Mouse (Mus musculus): Measurements from ENCODE around the gene Kif26b. TPM values are rescaled to one million over a fixed set of nuclear protein-coding genes. Genes with fewer than 3 reads are reported as not detected.

Kif26b gene
- polyA plus RNA-seq, 1 experiment from 2014 or later, result 0.44 TPM

DNA sequence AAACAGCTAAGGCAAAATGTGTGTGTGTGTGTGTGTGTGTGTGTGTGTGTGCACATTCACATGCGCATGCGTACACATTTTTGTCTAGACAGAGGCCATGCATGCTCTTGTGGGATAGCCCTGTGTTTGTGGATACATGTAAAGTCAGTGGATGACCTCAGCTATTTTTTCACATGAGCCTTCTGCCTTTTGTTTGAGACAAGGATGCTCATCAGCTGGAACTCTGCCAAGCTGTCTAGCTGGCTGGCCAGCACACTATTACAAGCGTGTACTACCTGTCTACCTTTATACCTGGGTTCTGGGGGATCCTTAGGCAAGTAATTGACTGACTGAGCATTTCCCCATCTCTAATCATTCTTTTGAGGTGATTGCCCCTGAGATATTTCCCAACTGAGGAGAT lies 201.3 kb downstream of the Kif26b start:
- Histone ChIP-seq H3K4me3 (ENCODE audit: low read depth, low read length) (no peak overlapping the region), H3K9ac (replicated peaks; ENCODE audit: low read depth) (no peak overlapping the region), H3K9me3 (ENCODE audit: low read length) (no peaks in the 10 kb centered on the region), H3K4me1 (ENCODE audit: insufficient read depth, low read depth, low read length) (no peaks in the 10 kb centered on the region), H3K27me3 (replicated peaks; ENCODE audit: insufficient read depth, low read length) (no peaks in the 10 kb centered on the region), H3K4me2 (replicated peaks; ENCODE audit: low read depth, low read length) (no peak overlapping the region), H3K27ac (ENCODE audit: low read length) (no peak overlapping the region), H3K36me3 (ENCODE audit: insufficient read depth, low read length) (no peaks in the 10 kb centered on the region)
- TF ChIP-seq CTCF (IDR thresholded peaks at IDR 0.05) (no peak), EP300 (IDR thresholded peaks at IDR 0.05) (no peak)
- ATAC-seq (no peak), DNase-seq (ENCODE audit: low spot score) (no peak)
- WGBS, result 95% methylated on average over 3 of the region's 3 CpGs

DNA sequence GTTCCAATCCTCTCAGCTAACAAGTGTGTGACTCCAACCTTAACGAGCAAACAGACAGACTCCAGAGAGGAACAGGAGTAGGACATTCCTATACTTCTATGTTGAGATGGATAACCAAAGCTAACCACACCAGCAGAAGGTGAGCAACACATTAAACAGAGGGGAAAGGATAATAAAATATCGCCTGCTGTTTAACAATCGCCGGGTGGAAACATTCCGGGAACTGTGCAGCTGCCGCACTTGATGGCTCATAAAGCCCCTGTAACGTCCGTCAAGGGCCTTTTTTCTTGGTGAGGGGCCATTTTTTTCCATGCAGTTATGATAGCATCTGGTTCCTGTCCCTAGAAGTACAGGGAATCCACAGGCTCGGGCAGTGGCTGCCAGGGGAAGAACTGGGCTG lies 204.1 kb downstream of the Kif26b start:
- ATAC-seq, result no peak
- WGBS, result 51% methylated on average over 9 of the region's 9 CpGs
- Histone ChIP-seq H3K4me1 (ENCODE audit: insufficient read depth, low read depth, low read length) (no peaks in the 10 kb centered on the region), H3K4me3 (ENCODE audit: low read depth, low read length) (no peak overlapping the region), H3K9me3 (ENCODE audit: low read length) (no peaks in the 10 kb centered on the region), H3K36me3 (ENCODE audit: insufficient read depth, low read length) (no peaks in the 10 kb centered on the region), H3K4me2 (replicated peaks; ENCODE audit: low read depth, low read length) (no peak overlapping the region), H3K9ac (replicated peaks; ENCODE audit: low read depth) (no peak overlapping the region), H3K27me3 (replicated peaks; ENCODE audit: insufficient read depth, low read length) (no peaks in the 10 kb centered on the region), H3K27ac (ENCODE audit: low read length) (no peak overlapping the region)
- no peak for DNase-seq (ENCODE audit: low spot score)
- TF ChIP-seq CTCF (IDR thresholded peaks at IDR 0.05), result no peak
- TF ChIP-seq EP300 (IDR thresholded peaks at IDR 0.05), result no peak

DNA sequence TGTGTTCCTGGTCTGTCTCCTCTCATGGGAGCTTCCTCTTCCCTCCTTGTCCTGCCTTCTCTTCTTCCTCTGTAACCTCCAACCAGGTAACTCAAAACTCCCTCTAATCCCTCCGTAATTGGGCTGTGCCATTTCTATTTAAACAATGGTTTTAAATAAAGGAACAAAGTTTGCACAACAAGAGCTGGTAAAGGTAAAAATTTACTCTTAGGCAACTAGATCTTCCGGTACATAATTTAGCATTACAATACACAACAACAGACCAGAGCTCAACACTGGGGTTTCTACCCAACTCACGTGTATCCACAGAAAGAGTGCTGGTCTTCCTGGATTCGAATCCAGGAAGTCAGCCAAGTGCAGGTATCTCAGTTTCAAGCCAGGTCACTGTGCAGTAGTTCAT lies 205.7 kb downstream of the Kif26b start:
- no peaks in the 10 kb centered on the region for H3K36me3 ChIP-seq (ENCODE audit: insufficient read depth, low read length)
- ATAC-seq, result no peak
- TF ChIP-seq CTCF (IDR thresholded peaks at IDR 0.05), result no peak
- TF ChIP-seq EP300 (IDR thresholded peaks at IDR 0.05), result no peak

DNA sequence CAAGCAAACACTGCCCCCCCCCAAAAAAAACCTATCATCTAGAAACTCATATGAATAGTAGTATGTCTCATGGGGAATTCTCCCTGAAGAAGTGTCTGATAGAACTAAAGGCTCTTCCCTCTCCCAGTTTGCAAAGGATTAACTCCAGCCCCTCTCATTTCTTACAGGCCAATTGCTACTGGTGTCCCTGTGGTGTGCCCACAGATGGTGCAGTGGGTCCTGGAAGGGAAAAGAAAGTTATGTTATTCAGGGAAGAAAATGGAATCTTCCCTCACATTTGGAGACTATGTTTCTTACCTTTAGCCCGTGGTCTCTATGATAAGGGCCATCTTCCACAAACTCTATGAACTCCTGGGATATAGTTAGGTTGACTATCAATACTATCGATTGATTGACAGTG lies 208.0 kb downstream of the Kif26b start:
- TF ChIP-seq EP300 (IDR thresholded peaks at IDR 0.05) (no peak), CTCF (IDR thresholded peaks at IDR 0.05) (no peak)
- Histone ChIP-seq H3K9me3 (ENCODE audit: low read length) (no peaks in the 10 kb centered on the region), H3K27ac (ENCODE audit: low read length) (no peak overlapping the region), H3K9ac (replicated peaks; ENCODE audit: low read depth) (no peak overlapping the region), H3K4me3 (ENCODE audit: low read depth, low read length) (no peak overlapping the region), H3K27me3 (replicated peaks; ENCODE audit: insufficient read depth, low read length) (no peaks in the 10 kb centered on the region), H3K4me1 (ENCODE audit: insufficient read depth, low read depth, low read length) (no peaks in the 10 kb centered on the region), H3K36me3 (ENCODE audit: insufficient read depth, low read length) (no peaks in the 10 kb centered on the region), H3K4me2 (replicated peaks; ENCODE audit: low read depth, low read length) (no peak overlapping the region)
- ATAC-seq (no peak), DNase-seq (ENCODE audit: low spot score) (no peak)
- WGBS, result 83% methylated on average over 2 of the region's 2 CpGs

More for the DNA sequence above, 205.7 kb downstream of the Kif26b start:
- no peak overlapping the region for H3K9ac ChIP-seq (replicated peaks; ENCODE audit: low read depth)
- no peak overlapping the region for H3K4me2 ChIP-seq (replicated peaks; ENCODE audit: low read depth, low read length)
- no peak overlapping the region for H3K4me3 ChIP-seq (ENCODE audit: low read depth, low read length)
- no peaks in the 10 kb centered on the region for H3K27me3 ChIP-seq (replicated peaks; ENCODE audit: insufficient read depth, low read length)
- WGBS, result 67% methylated on average over 4 of the region's 4 CpGs
- H3K9me3 ChIP-seq (ENCODE audit: low read length), result no peaks in the 10 kb centered on the region
- H3K27ac ChIP-seq (ENCODE audit: low read length), result no peak overlapping the region
- DNase-seq (ENCODE audit: low spot score), result no peak
- H3K4me1 ChIP-seq (ENCODE audit: insufficient read depth, low read depth, low read length), result no peaks in the 10 kb centered on the region

DNA sequence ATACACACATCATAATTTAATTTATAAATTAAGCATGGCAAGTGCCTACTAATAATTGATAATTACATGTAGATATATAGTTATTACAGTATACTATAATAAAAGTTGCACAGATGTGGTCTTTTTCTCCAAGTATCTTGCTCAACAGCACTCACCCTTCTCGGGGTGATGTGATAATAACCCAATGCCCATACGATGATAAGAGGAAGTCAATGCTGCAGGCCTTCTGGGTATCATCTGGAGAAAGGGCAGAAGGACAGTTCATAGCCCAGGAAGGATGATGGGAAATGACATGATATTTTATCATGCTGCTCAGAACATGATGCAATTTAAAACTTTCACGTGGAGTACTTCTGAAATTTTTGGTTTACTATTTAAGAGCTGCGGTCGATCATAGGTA lies 214.9 kb downstream of the Kif26b start:
- ATAC-seq, result no peak
- H3K27me3 ChIP-seq (replicated peaks; ENCODE audit: insufficient read depth, low read length), result no peaks in the 10 kb centered on the region
- 88% methylated on average over 5 of the region's 5 CpGs for WGBS

DNA sequence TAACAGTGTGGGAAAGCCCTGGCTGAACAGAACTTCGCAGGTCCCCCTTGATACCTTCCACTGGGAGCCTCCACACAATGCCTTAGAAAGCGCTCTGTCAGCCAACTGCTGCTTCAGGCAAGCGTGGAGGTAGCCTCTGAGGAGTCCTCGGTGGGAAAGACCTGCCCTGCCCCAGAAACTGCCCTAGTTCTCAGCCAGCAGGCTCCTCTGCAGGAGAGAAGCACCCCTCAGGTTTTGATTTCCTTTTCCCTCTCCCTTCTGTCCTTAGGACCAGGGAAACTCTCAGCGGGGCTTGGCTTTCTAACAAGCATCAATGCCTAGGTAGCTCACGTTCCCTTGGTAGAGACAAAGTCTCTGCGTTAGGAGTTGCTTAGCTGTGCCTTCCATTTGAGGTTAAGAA lies 215.6 kb downstream of the Kif26b start:
- H3K9me3 ChIP-seq (ENCODE audit: low read length), result no peaks in the 10 kb centered on the region
- H3K9ac ChIP-seq (replicated peaks; ENCODE audit: low read depth), result no peak overlapping the region
- no peaks in the 10 kb centered on the region for H3K36me3 ChIP-seq (ENCODE audit: insufficient read depth, low read length)
- H3K27me3 ChIP-seq (replicated peaks; ENCODE audit: insufficient read depth, low read length), result no peaks in the 10 kb centered on the region
- ATAC-seq (no peak), DNase-seq (ENCODE audit: low spot score) (no peak)
- no peak overlapping the region for H3K4me2 ChIP-seq (replicated peaks; ENCODE audit: low read depth, low read length)
- TF ChIP-seq CTCF (IDR thresholded peaks at IDR 0.05) (no peak), EP300 (IDR thresholded peaks at IDR 0.05) (no peak)
- H3K27ac ChIP-seq (ENCODE audit: low read length), result no peak overlapping the region
- no peaks in the 10 kb centered on the region for H3K4me1 ChIP-seq (ENCODE audit: insufficient read depth, low read depth, low read length)
- H3K4me3 ChIP-seq (ENCODE audit: low read depth, low read length), result no peak overlapping the region
- WGBS, result 60% methylated on average over 7 of the region's 7 CpGs

More for the DNA sequence above, 214.9 kb downstream of the Kif26b start:
- TF ChIP-seq CTCF (IDR thresholded peaks at IDR 0.05) (no peak), EP300 (IDR thresholded peaks at IDR 0.05) (no peak)
- no peak overlapping the region for H3K27ac ChIP-seq (ENCODE audit: low read length)
- no peak overlapping the region for H3K4me2 ChIP-seq (replicated peaks; ENCODE audit: low read depth, low read length)
- H3K9ac ChIP-seq (replicated peaks; ENCODE audit: low read depth), result no peak overlapping the region
- H3K4me1 ChIP-seq (ENCODE audit: insufficient read depth, low read depth, low read length), result no peaks in the 10 kb centered on the region
- no peak for DNase-seq (ENCODE audit: low spot score)
- H3K9me3 ChIP-seq (ENCODE audit: low read length), result no peaks in the 10 kb centered on the region
- no peak overlapping the region for H3K4me3 ChIP-seq (ENCODE audit: low read depth, low read length)
- no peaks in the 10 kb centered on the region for H3K36me3 ChIP-seq (ENCODE audit: insufficient read depth, low read length)

DNA sequence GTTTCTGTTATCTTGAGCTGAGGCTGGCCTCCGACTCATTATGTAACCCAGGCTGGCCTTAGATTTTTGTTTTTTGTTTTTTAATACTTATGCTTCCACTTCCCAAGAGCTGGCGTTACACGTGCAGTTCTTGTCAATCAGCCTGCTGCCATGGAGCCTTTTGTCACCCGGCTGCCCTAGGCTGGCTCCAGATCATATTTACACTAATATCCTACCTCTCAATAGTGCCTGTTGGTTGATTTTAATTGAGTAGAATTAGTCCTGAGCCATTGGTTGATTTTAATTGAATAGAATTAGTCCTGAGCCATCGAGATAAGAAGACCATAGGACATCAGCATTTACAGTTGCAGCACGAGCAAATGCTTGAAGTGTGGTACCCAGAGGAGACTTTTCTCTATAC lies 216.0 kb downstream of the Kif26b start:
- H3K27ac ChIP-seq (ENCODE audit: low read length), result no peak overlapping the region
- ATAC-seq (no peak), DNase-seq (ENCODE audit: low spot score) (no peak)
- no peak overlapping the region for H3K9ac ChIP-seq (replicated peaks; ENCODE audit: low read depth)
- no peak overlapping the region for H3K4me3 ChIP-seq (ENCODE audit: low read depth, low read length)
- no peaks in the 10 kb centered on the region for H3K4me1 ChIP-seq (ENCODE audit: insufficient read depth, low read depth, low read length)
- no peak for TF ChIP-seq CTCF (IDR thresholded peaks at IDR 0.05)
- TF ChIP-seq EP300 (IDR thresholded peaks at IDR 0.05), result no peak
- 77% methylated on average over 6 of the region's 6 CpGs for whole genome bisulfite sequencing
- no peaks in the 10 kb centered on the region for H3K36me3 ChIP-seq (ENCODE audit: insufficient read depth, low read length)
- no peaks in the 10 kb centered on the region for H3K27me3 ChIP-seq (replicated peaks; ENCODE audit: insufficient read depth, low read length)
- H3K9me3 ChIP-seq (ENCODE audit: low read length), result no peaks in the 10 kb centered on the region
- H3K4me2 ChIP-seq (replicated peaks; ENCODE audit: low read depth, low read length), result no peak overlapping the region
